Mouse (Mus musculus): ENCODE results near the gene Arhgap25. TPM values are rescaled to one million over a fixed set of nuclear protein-coding genes. Genes with fewer than 3 reads are reported as not detected.

Gene Arhgap25
- total and polyA plus RNA-seq, 3 experiments, result 3.4 to 5.2 TPM; not detected in 1

DNA sequence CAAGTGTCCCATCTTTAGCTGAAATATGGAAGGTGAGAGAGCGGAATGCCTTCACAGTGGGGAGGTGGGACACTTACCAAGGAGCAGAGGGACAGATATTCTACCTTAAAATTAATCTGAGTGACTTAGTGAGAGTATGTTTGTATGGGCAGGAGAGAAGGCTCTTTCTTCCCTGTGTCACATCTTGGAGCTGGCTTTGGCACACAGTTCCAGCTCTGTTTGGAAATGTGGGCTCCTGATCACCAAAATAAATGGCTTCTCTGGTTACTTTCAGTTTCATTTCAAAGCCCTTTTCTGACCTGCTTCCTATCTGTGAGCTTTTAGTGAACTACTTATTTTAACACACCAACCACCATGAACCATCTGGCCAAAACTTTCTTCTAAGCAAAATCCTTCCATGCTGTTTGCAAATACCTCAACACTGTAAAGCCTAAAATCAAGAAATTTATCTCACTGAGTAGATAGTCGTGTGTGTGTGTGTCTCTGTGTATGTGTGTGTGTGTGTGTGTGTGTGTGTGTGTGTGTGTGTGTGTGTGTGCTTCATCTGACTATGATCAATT is 1.5 kb downstream of the Arhgap25 start:
- peaks cover 11 to 22% of the 10 kb centered on the region in 2 experiments for H3K4me1 ChIP-seq (ENCODE audit: control insufficient read depth in 1 of 2, insufficient read depth in 2 of 2, low read length in 2 of 2)
- H3K4me3 ChIP-seq (ENCODE audit: control insufficient read depth in 1 of 2, insufficient read depth in 1 of 2, low read depth in 2 of 2, low read length in 2 of 2), result peak overlapping the region; percentile 33 to 73

DNA sequence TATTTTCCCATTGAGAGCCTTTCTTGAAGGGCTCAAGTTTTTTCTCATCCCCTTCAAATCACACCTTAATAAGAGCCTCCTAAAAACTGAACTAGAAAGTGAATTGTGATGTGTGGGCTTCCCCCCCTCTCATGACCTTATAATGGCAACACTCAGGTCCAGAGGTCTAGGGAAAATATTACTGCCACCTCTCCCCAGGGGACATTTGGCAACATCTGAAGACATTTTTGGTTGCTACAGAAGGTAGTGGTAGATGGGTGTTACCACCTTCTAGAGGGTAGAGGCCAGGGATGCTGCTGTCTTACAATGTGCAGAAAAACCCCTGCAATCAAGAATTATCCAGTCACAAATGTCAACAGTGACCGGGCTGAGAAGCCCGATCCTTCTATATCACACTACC is 2.7 kb downstream of the Arhgap25 start:
- no peak for TF ChIP-seq TBP (IDR thresholded peaks at IDR 0.05; ENCODE audit: low read depth, low read length)
- no peak for TF ChIP-seq CTCF (IDR thresholded peaks at IDR 0.05 in 2 of 3, conservative IDR thresholded peaks at IDR 0.05 in 1 of 3; ENCODE audit: control insufficient read depth in 1 of 3, insufficient read depth in 1 of 3, low read depth in 2 of 3, low read length in 3 of 3, poor library complexity in 1 of 3, severe bottlenecking in 1 of 3)
- TF ChIP-seq ELF1 (IDR thresholded peaks at IDR 0.05; ENCODE audit: low read depth, low read length), result no peak
- no peak for TF ChIP-seq GATA1 (IDR thresholded peaks at IDR 0.05; ENCODE audit: low read depth, low read length)
- TF ChIP-seq KAT2A (conservative IDR thresholded peaks at IDR 0.05; ENCODE audit: low read depth, low read length), result no peak
- TF ChIP-seq MXI1 (IDR thresholded peaks at IDR 0.05; ENCODE audit: low read depth, low read length), result no peak
- no peak for TF ChIP-seq ZMIZ1 (IDR thresholded peaks at IDR 0.05; ENCODE audit: low read depth, low read length)
- no peak for TF ChIP-seq SIN3A (IDR thresholded peaks at IDR 0.05; ENCODE audit: low read length)
- TF ChIP-seq CHD1 (IDR thresholded peaks at IDR 0.05; ENCODE audit: low read depth, low read length), result no peak
- no peak for TF ChIP-seq GABPA (IDR thresholded peaks at IDR 0.05; ENCODE audit: low read depth, low read length)
- no peak for TF ChIP-seq USF2 (IDR thresholded peaks at IDR 0.05; ENCODE audit: borderline replicate concordance in 1 of 2, insufficient read depth in 1 of 2, low read depth in 1 of 2, low read length in 2 of 2)
- no peak for TF ChIP-seq USF1 (IDR thresholded peaks at IDR 0.05; ENCODE audit: low read depth, low read length)
- TF ChIP-seq MAX (IDR thresholded peaks at IDR 0.05; ENCODE audit: low read length), result no peak
- no peak for TF ChIP-seq E2F4 (IDR thresholded peaks at IDR 0.05; ENCODE audit: borderline replicate concordance, low read depth, low read length)
- TF ChIP-seq EP300 (IDR thresholded peaks at IDR 0.05; ENCODE audit: low read depth in 1 of 2, low read length in 2 of 2), result no peak
- no peak for TF ChIP-seq CHD2 (IDR thresholded peaks at IDR 0.05; ENCODE audit: low read length)
- TF ChIP-seq BHLHE40 (IDR thresholded peaks at IDR 0.05; ENCODE audit: borderline replicate concordance, low read depth, low read length), result no peak
- Histone ChIP-seq H3K27me3 (ENCODE audit: control insufficient read depth in 1 of 2, insufficient read depth in 2 of 2, low read length in 2 of 2) (no peaks in the 10 kb centered on the region), H3K9ac (ENCODE audit: control insufficient read depth, low read depth, low read length, poor library complexity, severe bottlenecking) (no peak overlapping the region), H3K36me3 (ENCODE audit: control insufficient read depth in 1 of 2, insufficient read depth in 2 of 2, low read length in 2 of 2) (peaks cover 0 to 27% of the 10 kb centered on the region in 2 experiments; a peak in 2 of 4 replicates), H3K4me1 (ENCODE audit: control insufficient read depth in 1 of 2, insufficient read depth in 2 of 2, low read length in 2 of 2) (peaks cover 11 to 22% of the 10 kb centered on the region in 2 experiments), H3K79me2 (ENCODE audit: control insufficient read depth, insufficient read depth, low read length, poor library complexity) (no peaks in the 10 kb centered on the region; the same call in 1 of the 2 replicates), H3K9me3 (replicated peaks; ENCODE audit: insufficient read depth, low read length) (no peaks in the 10 kb centered on the region), H3K4me3 (ENCODE audit: control insufficient read depth in 1 of 2, insufficient read depth in 1 of 2, low read depth in 2 of 2, low read length in 2 of 2) (no peak overlapping the region), H3K27ac (ENCODE audit: control insufficient read depth, low read depth, low read length) (no peak overlapping the region)
- no peak for DNase-seq (ENCODE audit: low read depth, low spot score)

More for the DNA sequence above, 1.5 kb downstream of the Arhgap25 start:
- H3K79me2 ChIP-seq (ENCODE audit: control insufficient read depth, insufficient read depth, low read length, poor library complexity), result no peaks in the 10 kb centered on the region; the same call in 1 of the 2 replicates
- H3K27me3 ChIP-seq (ENCODE audit: control insufficient read depth in 1 of 2, insufficient read depth in 2 of 2, low read length in 2 of 2), result no peaks in the 10 kb centered on the region
- no peak for DNase-seq (ENCODE audit: low read depth, low spot score)
- TF ChIP-seq GATA1 (IDR thresholded peaks at IDR 0.05; ENCODE audit: low read depth, low read length) (peak; percentile 12; the same call in 1 of the 2 replicates), MAFK (IDR thresholded peaks at IDR 0.05; ENCODE audit: borderline replicate concordance, low read depth, low read length) (no peak)
- H3K27ac ChIP-seq (ENCODE audit: control insufficient read depth, low read depth, low read length), result peak overlapping the region; percentile 15; the same call in 1 of the 2 replicates
- H3K9ac ChIP-seq (ENCODE audit: control insufficient read depth, low read depth, low read length, poor library complexity, severe bottlenecking), result peak overlapping the region; percentile 54
- H3K9me3 ChIP-seq (replicated peaks; ENCODE audit: insufficient read depth, low read length), result no peaks in the 10 kb centered on the region
- peaks cover 0 to 27% of the 10 kb centered on the region in 2 experiments; a peak in 2 of 4 replicates for H3K36me3 ChIP-seq (ENCODE audit: control insufficient read depth in 1 of 2, insufficient read depth in 2 of 2, low read length in 2 of 2)

Data from MEL (cell line).